Mouse (Mus musculus) kidney, adult 2 months (tissue): ENCODE results near the gene Zfp84.

Experiments
- CTCF ChIP-seq: fragments of 200-500 bp; conservative IDR thresholded peaks from 2 replicates; pipeline ENCODE4 v1.5.1; 2011; ENCODE audit warnings: low read depth, mild to moderate bottlenecking, control low read depth, low read length, moderate library complexity, mixed read lengths; ENCODE audit not compliant: insufficient read depth, insufficient read length
- POLR2A ChIP-seq: fragments of 200-500 bp; IDR thresholded peaks from one replicate; pipeline ENCODE4 v1.6.1; 2011; ENCODE audit warnings: low read depth, low read length, control low read depth

DNA sequence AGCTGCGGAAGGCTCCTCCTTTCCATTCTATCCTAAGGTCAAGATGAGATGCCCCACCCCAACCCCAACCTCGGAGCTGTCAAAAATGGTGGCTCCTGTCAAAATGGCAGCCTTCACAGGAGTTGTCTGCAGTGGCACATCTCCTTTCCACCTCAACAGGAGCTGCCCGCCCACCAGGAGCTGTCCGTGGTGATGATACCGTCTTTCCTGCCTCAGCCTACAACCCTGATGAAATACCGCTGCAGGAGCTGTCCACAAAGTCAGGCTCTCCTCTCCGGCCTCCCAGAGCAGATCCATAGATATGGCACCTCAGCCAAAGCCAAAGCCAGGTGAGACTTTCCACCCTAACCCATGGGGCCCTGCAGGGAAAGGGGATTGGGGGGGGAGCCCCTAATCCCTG is 3.6 kb upstream of the Zfp84 start:
- TF ChIP-seq CTCF (no peak), POLR2A (no peak)
